Mouse (Mus musculus) hindbrain, embryonic 13.5 days (tissue): ENCODE measurements around the gene Fhl3. TPM values are rescaled to one million over a fixed set of nuclear protein-coding genes. Genes with fewer than 3 reads are reported as not detected.

Experiments
- ATAC-seq: fragments of 200-750 bp; cut with Nextera tagmentation; 2 replicates; pipeline ENCODE4 v1.8.0; 2017; ENCODE audit warnings: moderate TSS enrichment; ENCODE audit not compliant: low FRiP score
- H3K27ac ChIP-seq: fragments of 300-500 bp; sonication (generic); 2 replicates; pipeline ENCODE4 v1.5.1; 2015; ENCODE audit warnings: inconsistent platforms, mild to moderate bottlenecking, moderate library complexity
- H3K27me3 ChIP-seq: fragments of 300-500 bp; sonication (generic); 2 replicates; pipeline ENCODE4 v1.6.1; 2015; ENCODE audit warnings: mild to moderate bottlenecking, inconsistent platforms
- H3K36me3 ChIP-seq: fragments of 300-500 bp; sonication (generic); 2 replicates; pipeline ENCODE4 v1.6.1; 2015; ENCODE audit warnings: mild to moderate bottlenecking, inconsistent platforms
- H3K4me1 ChIP-seq: fragments of 300-500 bp; sonication (generic); replicated peaks from 2 replicates; pipeline ENCODE4 v1.6.1; 2015; ENCODE audit warnings: inconsistent platforms
- H3K4me2 ChIP-seq: fragments of 300-500 bp; sonication (generic); 2 replicates; pipeline ENCODE4 v1.6.1; 2015; ENCODE audit warnings: inconsistent platforms, mild to moderate bottlenecking, moderate library complexity
- H3K4me3 ChIP-seq: fragments of 300-500 bp; sonication (generic); 2 replicates; pipeline ENCODE4 v1.5.1; 2015; ENCODE audit warnings: mild to moderate bottlenecking, inconsistent platforms
- H3K9ac ChIP-seq: fragments of 300-500 bp; sonication (generic); 2 replicates; pipeline ENCODE4 v1.6.1; 2015; ENCODE audit warnings: mild to moderate bottlenecking, inconsistent platforms
- H3K9me3 ChIP-seq: fragments of 300-500 bp; sonication (generic); 2 replicates; pipeline ENCODE4 v1.6.1; 2016; ENCODE audit warnings: inconsistent platforms
- WGBS: fragments of 180-500 bp; shearing (Covaris S2); methylation state at CpG from one replicate; pipeline ENCODE4 v1.1.7; 2015; 5-methylcytosine and 5-hydroxymethylcytosine counted together
- microRNA counts: library from miRNA; unstranded; fragments of <30 nt; microRNA quantifications from one replicate; lab custom pipeline; 2016
- microRNA-seq: library from miRNA; unstranded; fragments of <30 nt; microRNA quantifications from one replicate; pipeline ENCODE4, GENCODE M21; 2016
- polyA plus RNA-seq: library from polyadenylated mRNA; unstranded; fragments of >200 nt; fragmentation: Nextera tagmentation; extraction: Ambion mirVana; gene quantifications from 2 replicates; pipeline ENCODE4 v1.2.1, GENCODE M21; 2015

Gene Fhl3
- polyA plus RNA-seq, 1 experiment from 2014 or later, result 2.9 TPM

DNA sequence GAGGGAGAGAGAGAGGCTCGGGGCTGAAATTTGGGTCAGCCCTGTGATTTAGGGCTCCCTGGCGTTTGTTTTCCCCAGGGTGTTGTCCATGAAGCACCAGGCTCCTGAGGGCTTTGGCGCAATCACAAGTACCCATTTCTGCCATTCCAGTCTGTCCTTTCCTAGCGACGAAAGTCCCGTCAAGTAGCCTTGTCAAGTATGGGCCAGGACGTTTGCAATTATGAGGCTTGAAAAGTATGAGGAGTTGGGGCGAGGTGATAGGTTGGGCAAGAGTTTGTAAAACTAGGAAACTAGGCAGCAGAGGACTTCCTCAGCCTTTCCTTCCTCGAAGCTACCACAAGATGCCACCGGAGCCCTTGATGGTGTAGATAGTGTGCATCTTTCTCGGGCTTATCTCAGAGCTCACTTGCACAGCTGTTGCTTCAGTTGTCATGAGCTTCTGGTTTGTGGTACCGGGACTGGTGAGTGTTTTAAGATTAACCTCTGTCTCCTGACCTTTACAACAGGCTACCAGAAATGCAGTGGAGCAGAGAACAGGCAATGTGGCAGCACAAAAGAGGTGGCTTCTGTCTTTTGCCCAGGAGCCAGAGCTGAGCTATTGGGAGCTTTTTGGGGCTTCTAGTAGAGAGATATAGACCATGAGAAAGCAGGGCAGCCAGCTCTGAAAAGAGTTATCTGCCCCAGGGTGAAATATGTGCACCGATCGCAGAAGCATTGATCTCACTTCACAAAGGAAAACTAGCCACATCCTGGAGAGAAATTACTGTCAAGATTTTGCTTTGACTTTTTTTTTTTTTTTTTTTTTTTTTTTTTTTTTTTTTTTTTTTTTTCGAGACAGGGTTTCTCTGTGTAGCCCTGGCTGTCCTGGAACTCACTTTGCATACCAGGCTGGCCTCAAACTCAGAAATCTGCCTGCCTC, 52.0 kb downstream of the Fhl3 start:
- no peaks in the 10 kb centered on the region for H3K9me3 ChIP-seq
- H3K4me3 ChIP-seq, result peak overlapping the region; percentile 77
- peaks cover 21% of the 10 kb centered on the region for H3K4me1 ChIP-seq
- H3K4me2 ChIP-seq, result peak overlapping the region; percentile 98
- ATAC-seq, result no peak
- H3K9ac ChIP-seq, result peak overlapping the region; percentile 82
- WGBS, result 22% methylated on average over 15 of the region's 15 CpGs
- 0 out of 2 replicates have a peak, but pooled peaks cover 9% of the 10 kb centered on the region for H3K27me3 ChIP-seq
- H3K27ac ChIP-seq, result no peak overlapping the region
- peaks cover 11% of the 10 kb centered on the region; the same call in 1 of the 2 replicates for H3K36me3 ChIP-seq

DNA sequence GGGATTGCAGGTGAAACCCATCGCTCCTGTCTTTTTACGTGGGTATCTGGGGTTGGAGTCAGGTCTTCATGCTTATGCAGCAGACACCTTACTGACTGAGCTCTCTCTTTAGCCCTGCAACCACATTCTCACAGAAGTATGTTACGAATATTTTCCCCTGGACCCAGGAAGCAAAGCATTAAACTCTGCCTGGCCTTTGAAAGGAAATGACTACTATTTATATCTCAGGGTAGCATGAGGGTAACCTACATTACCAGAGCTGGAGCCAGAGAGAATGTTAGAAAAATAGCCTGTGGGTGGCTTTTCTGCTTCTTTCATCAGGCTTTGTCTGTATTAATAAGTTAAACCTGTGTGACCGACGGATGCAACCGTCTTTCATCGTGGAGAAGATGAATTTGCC, 55.0 kb downstream of the Fhl3 start:
- peaks cover 3% of the 10 kb centered on the region for H3K36me3 ChIP-seq
- no peaks in the 10 kb centered on the region for H3K9me3 ChIP-seq
- H3K4me3 ChIP-seq, result no peak overlapping the region
- peak overlapping the region; percentile 20; the same call in 1 of the 2 replicates for H3K9ac ChIP-seq
- peaks cover 20% of the 10 kb centered on the region for H3K4me1 ChIP-seq
- H3K27ac ChIP-seq, result no peak overlapping the region
- H3K4me2 ChIP-seq, result no peak overlapping the region
- no peaks in the 10 kb centered on the region for H3K27me3 ChIP-seq
- WGBS, result 79% methylated on average over 7 of the region's 7 CpGs
- ATAC-seq, result no peak

MicroRNAs within 50 kb of the gene (microRNA counts, 519-probe panel; counts per million panel counts)
- microRNA mmu-miR-697 (lab: Ali Mortazavi, UCI), result 51.3 counts per million
- microRNA mmu-miR-698 (lab: Ali Mortazavi, UCI), result 51.3 counts per million

Small RNA genes within 50 kb of the gene (microRNA-seq; reads per million reads assigned to microRNA genes)
- not detected for gene Gm24721
- not detected for gene Mir697
- not detected for gene Mir698

Other genes starting within 250 kb of the Fhl3 start
- gene 3100002H09Rik, start 89.9 kb upstream of the Fhl3 start, polyA plus RNA-seq, result 1.00 TPM in 1 of 2 replicates, not detected in the other
- 9.5 and 11.4 TPM in 2 replicates for gene Pou3f1, start 43.9 kb upstream of the Fhl3 start, polyA plus RNA-seq
- gene Utp11, start 7.1 kb upstream of the Fhl3 start, polyA plus RNA-seq, result 45.1 and 47.9 TPM in 2 replicates
- gene Sf3a3, start 14.1 kb downstream of the Fhl3 start, polyA plus RNA-seq, result 112 and 119 TPM in 2 replicates
- gene Inpp5b, start 41.1 kb downstream of the Fhl3 start, polyA plus RNA-seq, result 22.1 and 24.5 TPM in 2 replicates
- gene Mtf1, start 101.4 kb downstream of the Fhl3 start, polyA plus RNA-seq, result 13.5 and 14.8 TPM in 2 replicates
- gene Yrdc, start 150.0 kb downstream of the Fhl3 start, polyA plus RNA-seq, result 40.5 and 41.1 TPM in 2 replicates
- gene 1110065P20Rik, start 150.5 kb downstream of the Fhl3 start, polyA plus RNA-seq, result 77.8 and 84.4 TPM in 2 replicates
- 8.1 and 8.8 TPM in 2 replicates for gene Maneal, start 161.5 kb downstream of the Fhl3 start, polyA plus RNA-seq
- 5.4 and 6.2 TPM in 2 replicates for gene Epha10, start 180.2 kb downstream of the Fhl3 start, polyA plus RNA-seq
- gene 9930104L06Rik, start 236.3 kb downstream of the Fhl3 start, polyA plus RNA-seq, result 13.1 and 15.9 TPM in 2 replicates
- 37.2 and 44.6 TPM in 2 replicates for gene Cdca8, start 238.6 kb downstream of the Fhl3 start, polyA plus RNA-seq